Mouse (Mus musculus): ENCODE data around the gene Cables2. TPM values are rescaled to one million over a fixed set of nuclear protein-coding genes. Genes with fewer than 3 reads are reported as not detected.

Gene Cables2
- total RNA-seq, 2 experiments from 2014 or later, result 10.9 TPM

DNA sequence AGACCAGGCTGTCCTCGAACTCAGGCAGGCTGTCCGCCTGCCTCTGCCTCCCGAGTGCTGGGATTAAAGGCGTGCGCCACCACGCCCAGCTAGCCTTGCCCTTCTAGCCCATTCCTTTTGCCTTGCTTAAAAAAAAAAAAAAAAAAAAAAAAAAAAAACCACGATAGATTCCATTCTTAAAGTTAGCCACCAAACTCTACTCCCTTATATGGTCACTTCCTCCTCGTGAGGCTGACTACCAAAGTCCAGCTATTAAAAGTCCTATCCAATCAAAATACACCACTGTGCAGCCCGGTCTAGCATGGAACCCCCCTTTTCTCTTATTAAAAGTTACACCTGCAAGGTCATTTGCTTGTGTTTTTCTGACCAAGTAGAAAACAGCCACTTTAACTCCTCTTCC lies 17.6 kb downstream of the Cables2 start:
- no peak for DNase-seq

DNA sequence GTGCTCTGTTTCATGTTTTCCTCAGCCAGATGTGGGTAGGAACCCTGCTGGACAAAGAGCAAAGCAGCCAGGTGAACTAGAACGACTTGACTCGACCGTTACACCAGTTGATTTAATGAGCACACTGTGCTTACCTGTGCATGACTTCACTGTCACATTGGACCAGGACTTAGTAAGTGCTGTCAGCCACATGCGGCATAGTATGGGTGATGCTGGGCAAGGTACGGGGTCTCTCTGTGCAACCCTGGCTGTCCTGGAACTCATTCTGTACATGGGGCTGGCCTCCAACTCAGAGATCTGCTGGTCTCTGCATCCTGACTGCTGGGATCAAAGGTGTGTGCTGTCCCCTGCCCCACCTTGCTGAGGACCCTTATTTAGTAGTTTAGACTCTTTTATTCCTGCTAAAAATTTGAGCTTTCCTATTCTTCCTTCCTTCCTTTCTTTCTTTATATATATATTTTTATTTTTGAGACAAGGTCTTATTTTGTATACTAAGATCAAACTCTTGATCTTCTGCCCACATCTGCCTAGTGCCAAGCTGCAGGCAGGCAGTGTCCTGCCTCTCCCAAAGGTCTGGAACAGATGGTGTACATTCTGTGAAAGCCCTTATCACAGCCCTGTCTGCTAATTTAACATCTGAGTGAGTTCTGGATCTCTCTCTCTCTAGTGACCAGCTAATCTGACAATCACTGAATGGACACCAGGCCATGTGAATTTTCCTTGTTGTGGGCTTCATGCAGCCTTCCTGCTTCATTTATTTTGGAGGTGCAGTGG lies 18.7 kb downstream of the Cables2 start:
- peak in 1 of 2 experiments; percentile 41 for DNase-seq

DNA sequence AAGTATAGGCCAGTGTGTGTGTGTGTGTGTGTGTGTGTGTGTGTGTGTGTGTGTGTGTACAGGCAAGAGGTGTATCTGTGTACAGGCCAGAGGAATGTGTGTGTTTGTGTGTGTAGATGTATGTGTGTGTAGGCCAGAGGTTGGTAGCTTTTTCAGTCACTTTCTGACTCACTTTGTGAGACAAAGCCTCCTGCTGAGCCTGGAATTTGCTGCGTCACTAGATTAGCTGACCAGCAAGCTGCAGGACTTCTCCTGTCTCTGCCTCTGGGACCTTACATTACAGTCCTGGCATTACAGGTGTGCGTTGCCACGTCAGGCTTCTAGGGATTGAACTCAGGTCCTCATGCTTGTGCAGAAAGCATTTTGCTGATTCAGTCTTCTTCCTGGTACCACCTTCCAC lies 21.5 kb downstream of the Cables2 start:
- no peak for DNase-seq

DNA sequence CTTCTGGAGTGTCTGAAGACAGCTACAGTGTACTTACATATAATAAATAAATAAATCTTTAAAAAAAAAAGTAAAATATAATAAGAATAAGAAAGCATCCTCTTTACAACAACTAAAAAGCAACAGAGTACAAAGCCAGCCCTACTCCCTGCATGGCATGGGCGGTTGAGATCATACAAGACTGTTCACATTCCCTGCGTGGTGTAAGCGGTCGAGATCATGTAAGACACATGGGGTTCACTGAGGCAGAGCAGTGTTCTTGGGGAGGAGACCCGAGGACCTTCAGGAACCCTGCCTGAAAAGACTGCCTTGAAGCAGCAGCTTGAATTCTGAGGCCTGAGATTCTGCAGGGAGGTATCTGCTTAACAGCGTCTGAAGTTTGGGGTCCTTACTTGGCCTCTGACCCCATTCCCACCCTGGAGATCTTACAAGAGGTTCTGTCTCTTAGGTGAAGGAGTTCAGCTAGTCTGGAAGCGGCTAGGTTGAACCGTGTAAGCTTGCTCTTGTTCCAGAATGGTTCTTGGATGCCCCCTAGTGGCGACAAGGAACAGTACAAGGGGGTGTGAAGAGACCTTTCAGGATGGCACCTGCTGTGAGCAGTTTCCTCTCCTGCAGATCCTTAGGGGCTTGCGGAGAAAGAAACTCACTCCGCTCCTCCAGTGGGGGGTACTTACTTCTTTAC lies 22.2 kb downstream of the Cables2 start:
- DNase-seq, result peak; percentile 86 to 89

DNA sequence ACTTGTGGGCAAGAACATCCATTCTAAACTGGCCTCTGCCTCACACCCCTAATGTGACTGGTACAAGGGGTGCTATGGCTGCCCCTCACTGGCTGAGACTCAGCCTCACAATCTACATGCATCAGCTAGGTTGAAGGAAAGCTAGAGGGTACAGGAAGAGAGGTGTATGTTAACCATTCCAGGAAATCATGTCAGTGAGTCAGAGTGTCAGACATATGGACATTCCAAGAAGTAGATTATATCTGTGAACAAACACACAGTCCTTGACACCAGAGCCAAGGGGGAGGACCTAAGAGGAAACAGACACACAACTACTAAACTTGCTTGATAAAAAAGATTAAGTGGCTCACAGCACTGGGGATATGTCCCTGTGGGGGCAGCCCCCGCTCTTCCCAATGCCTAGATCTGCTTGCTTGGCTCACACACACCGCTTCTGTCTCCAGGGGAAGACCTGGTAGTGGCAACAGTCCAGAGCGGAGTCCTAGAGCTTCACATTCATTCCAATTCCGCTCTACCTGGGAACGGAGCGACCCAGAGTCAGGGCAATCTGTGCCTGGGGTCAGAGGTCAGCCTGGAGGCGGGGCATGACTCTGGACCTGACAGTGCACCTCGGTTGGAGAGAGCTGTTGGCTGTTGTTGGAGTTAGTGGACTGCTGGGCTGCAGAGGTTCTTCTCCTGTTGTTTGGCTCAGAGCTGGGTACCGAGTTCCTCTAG lies 24.2 kb downstream of the Cables2 start:
- DNase-seq, result no peak

DNA sequence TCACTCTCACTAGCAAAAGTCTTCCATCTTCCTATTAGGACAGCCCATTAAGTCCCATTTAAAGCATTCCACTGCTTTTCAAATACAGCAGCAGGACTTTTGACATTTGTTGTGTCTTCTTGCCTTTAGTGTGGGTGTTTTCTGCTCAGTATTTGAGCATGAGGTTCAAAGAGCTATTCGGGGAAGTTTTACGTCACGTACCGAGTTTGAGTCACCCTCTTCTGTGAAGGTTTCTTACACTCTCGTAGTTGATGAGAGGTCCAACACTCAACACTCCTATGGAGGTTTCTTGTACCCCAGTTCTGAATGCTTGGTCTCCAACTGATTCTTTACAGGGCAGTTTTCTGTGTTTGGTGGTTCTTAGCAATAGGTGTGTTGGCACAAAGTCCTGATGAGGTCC lies 25.4 kb downstream of the Cables2 start:
- DNase-seq, result no peak

DNA sequence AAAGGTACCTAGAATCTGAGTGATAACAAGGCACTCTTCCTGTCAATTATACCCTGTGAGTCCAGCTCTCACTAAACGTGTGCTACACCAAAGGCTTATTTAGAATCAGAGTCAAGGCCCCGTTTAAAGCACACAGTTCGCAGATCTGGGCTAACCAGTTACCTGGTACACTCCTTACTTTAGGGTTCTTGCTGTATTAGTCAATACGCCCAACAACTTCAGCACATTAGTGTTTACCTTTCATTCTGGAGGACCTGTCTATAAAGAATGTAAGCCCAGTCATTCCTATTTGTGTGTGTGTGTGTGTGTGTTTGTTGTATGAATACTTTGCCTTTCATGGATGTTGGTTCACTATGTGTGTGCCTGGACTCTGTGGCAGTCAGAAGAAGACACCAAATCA lies 30.2 kb downstream of the Cables2 start:
- no peak for DNase-seq

DNA sequence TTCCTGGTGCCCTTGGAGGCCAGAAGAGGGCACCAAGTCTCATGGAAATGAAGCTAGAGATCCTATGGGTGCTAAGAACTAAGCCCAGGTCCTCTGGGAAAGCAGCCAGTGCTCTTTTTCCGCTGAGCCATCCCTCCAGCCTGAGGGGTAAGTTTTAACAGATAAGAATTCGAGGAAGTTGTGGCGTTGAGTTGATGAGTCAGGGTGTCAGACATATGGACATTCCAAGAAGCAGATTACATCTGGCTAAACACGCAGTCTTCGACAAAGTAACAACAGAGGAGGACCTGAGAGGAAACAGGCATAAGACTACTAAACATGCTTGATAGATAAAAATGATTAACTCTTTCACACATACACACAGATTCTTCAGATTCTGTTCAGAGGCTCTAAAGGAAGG lies 34.7 kb downstream of the Cables2 start:
- DNase-seq, result no peak

DNA sequence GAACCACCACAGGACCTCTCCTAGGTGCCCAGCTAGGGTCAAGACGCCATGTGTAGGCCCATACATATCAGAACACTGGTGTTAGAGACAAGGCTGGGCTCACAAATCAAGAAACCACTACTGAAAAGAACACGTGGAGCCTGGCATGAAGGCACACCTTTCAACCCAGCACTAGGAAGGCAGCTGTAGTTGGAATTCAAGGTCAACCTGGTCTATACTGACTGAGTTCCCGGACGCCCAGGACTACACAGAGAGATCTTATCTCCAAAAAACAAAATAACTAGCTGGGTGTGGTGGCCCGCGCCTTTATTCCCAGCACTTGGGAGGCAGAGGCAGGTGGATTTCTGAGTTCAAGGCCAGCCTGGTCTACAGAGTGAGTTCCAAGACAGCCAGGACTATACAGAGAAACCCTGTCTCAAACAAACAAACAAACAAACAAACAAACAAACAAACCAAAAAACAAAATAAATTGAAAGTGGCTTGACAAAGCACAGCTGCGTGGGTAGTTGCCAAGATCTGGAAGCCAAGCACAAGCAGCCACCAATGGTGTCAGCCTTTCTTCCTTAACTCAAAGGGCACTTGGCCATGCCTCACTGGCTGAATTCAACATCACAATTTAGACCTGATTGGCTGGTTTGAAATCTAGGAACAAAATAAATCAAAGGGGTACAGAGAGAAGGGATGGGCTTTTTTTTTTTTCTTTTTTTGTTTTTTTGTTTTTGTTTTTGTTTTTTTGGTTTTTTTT lies 35.5 kb downstream of the Cables2 start:
- no peak for DNase-seq

DNA sequence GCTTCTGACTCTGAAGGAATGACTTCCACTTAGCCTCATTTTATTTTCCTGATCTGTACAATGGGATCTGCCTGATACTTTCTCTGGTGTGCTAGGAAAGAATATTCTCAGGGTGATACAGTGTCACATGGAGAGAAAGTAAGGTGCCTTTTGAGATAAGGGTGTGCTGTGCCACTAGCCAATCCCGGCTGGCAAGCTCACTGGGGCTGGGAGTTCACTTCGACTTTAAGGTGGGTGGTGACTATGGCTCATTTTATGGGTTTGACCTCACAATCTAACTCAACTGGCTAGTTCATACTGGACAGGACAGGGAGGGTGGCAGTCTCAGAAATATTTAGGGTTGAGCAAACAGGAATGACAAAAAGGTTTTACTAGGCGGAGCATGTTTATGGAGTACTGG lies 36.4 kb downstream of the Cables2 start:
- DNase-seq, result no peak

DNA sequence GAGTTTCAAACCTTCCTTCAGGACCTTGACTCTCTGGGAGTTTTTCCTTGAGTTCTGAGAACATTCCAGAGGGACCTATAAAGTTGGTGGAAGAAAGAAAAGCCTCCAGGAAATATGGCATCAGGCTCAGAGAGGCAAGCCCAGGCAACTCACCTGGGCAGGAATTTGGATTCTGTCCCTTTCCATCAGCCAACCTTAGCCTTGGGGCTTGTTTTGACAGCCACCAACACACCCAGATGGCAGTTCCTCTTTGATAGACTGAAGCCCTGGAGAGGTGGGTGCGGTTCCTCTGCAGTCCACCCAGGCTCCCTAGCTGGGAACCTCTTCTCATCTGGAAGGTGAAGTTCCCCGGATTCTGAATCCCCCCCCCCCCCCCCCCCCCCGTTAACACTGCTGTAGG lies 36.8 kb downstream of the Cables2 start:
- DNase-seq, result no peak

DNA sequence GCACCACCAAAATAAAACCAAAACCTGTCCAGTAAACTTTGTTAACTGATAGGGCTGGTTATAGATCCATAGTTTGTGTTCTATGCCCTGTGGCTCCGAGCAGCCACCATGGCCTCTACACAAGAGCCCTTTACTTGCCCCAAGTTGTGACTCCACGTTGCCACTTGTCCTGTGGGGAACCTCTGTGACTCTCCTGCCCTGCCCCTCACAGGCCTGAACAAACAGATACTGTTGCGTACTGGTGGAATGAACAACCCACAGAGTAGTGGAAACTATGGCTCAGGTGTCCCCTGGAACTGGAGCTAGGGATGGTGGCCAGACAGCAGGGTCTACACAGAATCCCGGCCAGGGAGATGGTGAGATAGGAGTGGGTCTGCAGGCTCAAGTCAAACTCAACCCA lies 37.5 kb downstream of the Cables2 start:
- DNase-seq, result no peak

DNA sequence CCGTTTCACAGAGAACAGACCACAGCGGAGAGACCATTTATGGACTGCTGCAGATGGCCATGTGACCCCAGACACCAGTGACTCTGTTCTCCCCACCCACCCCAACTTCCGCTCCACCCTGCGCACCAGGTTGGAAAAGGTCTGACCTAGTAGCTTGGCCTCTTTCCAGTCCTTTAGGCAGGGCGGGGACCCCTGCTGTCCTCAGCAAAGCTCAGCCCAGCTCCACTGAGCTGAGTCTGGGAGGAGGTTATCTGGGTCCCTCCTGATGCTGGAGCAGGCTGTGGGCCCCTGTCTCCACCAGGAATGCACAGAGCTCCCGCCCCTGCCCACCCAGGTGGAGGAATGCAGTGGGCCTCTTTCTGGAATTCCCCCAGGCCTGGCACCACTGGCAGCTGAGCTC lies 38.3 kb downstream of the Cables2 start:
- DNase-seq, result peak in 1 of 2 experiments; percentile 46

DNA sequence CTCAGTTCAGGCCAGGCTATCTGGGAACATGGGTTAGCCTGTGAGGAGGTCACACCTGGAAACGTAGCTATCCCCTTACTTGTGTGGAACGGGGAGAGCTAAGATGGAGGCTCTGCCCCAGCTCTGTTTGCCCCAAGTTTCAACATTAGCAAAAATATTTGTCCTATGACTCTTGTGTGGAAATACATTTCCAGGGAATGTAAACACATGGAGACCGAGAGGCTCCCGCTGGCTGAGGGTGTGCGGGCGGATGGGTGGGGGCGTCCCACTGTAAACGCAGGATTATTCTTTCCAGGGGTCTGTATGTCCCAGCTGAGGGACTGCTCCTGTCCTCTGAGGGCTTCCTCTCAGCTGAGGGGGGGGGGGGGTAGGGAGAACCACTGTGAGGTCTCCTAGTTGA lies 38.9 kb downstream of the Cables2 start:
- DNase-seq, result no peak

DNA sequence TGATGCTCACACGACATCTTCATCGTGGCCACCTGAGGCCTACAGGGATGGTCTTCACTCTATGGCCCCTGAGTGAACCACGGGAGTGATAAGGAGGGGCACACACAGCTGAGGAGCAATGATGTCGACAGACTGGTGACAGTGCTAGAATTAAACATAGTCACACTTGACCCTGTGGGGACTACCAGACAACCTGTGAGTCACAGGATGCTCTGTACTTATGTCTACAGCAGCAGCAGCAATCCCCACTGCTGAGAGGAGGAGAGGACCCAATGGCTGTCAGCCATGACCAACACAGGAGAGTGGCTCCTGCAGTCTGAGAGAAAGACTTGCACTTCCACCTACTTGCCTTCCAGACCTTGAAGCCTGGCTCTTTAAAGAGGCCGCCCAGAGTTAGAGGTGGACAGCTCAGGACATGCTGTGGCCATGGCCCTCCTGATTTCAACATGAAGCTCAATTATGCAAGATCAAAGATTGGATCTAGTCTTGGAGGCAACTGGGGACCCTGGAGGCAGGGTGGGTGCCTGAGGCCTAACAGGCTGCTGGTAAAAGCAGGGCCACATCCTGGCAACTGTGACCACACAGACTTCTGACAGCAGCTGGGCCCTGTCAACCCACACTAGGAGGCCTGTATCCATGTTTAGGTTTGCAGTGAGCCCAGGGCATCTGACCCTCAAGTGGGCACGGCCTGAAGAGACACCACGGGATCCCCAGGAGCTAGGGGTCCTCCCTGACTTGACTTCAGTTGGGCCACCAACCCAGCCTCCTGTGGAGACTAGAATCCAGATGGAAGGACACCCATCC lies 40.0 kb downstream of the Cables2 start:
- no peak for DNase-seq

DNA sequence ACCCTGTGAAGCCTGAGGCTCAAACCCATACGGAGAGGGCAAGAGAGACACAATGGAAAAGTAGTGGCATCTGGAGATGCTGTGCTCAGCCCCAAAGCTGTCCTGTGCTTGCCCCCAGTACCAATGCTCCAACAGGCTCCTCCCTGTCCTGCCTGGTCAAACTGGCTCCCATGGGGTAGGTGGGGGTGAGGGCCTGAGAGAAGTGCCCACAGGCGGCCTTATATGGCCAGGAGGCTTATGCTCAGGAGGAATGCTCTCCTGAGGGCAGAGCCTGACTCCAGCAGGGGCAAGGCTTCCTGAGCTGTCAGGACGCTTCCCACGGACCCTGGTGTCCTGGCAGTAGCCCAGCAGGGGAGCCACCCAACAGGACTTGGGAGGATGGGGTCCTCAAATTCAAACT lies 42.8 kb downstream of the Cables2 start:
- no peak for DNase-seq

DNA sequence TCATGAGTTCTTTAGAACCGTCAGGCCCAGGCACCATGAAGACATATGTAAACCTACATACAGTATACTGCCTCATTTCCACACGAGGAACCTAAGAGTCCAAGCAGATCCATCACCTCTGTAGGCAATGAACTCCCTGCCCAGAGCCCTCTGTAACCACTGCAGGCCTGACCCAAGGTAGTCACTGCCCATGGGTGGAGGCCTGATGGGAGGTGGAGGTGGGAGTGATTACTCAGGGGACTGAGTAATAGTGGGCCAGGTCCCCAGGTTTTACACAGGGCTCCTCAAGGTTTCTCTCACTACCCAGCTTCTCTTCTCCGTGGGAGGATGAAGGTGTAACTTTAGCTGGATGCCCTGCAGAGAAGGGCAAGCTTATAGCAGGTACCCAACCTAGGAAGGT lies 44.2 kb downstream of the Cables2 start:
- DNase-seq, result no peak

DNA sequence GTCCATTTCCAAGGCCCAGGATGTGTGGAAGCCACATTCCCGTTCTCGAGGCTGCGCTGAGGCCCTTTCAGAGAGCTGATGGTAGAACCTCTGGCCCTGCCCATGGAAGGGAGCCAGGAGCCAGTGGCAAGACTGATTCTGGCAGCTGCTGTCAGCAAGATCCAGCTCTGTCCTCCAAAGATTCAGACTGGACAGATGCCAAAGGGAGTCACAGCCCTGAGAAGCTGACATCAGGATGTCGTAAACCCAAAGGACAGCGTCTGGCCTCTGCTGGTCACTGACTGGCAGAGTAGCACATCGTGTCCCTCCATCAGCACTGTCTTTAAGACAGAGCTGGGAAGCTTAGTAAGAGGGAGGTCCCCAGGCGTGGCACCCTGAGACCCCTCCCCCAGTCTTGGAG lies 44.7 kb downstream of the Cables2 start:
- peak; percentile 69 to 74 for DNase-seq

DNA sequence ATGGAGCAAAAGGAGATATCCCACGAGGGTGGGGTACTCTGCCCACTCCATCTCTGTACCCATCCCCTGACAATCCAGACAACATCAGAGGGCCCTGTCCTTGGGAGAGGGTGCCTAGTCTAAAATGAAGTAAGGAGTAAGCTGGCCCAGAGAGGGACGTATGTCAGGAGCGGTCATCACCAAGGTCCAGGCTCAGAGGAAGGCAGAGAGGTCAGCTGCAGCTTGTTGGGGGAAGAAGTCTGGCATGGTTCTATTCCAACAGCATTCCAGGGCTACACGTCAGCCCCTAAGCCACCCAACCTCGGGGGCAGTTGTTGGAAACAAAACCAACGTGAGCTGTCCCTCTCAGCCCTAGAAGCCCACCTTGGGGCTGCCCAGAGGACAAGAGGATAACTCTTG lies 45.2 kb downstream of the Cables2 start:
- DNase-seq, result no peak

DNA sequence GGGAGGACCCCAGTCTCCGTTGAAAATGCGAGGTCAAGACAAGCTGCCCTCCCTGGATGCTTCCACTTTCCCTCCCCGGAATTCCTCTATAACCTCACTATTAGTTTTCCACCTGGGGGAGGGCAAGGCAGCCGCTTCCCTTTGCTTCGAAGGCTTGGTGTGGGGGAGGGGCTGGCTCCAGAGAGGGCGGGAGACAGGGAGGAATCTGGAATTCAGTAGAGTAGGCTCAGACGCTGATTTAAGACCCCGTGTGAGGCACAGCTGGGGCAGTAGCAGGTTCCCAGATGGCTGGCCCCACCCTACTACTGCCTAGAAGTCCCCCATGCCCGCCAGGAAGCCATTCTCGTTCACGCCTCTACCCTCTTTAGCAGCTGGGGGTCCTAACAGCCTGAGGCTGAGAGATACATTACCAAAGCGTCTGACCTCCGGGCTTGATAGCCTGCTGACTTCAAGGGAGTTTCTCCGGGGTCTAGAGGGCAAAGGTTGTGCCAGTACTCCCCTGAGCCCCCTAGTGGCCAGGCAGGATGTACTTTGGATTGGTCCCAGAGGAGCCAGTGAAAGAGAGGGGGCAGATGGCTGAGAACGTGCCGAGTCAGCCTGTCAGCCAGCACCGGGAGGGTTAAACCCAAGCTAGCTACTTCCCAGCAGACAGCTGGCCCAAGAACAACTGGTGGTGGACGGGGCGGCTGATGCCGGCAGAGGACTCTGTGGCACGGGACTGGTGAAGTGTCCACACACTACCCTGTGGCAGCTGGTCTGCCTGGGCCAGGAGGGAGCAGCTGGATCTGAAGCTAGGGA lies 45.8 kb downstream of the Cables2 start:
- peak; percentile 65 to 75 for DNase-seq
